Mouse (Mus musculus) cerebellum, adult 11-12 months (tissue): ENCODE measurements around the gene Spem1.

Experiments
- DNase-seq: peaks from one replicate; pipeline ENCODE4 v3.0.0; 2022

The Spem1 gene

GRCm38 (mm10) chr11:69799394-69800137 lies 22.4 kb downstream of the Spem1 start:
- no peak for DNase-seq

- DNase-seq, result no peak
Measured at GRCm38 (mm10) chr11:69797924-69798323, 24.1 kb downstream of the Spem1 start.

DNA sequence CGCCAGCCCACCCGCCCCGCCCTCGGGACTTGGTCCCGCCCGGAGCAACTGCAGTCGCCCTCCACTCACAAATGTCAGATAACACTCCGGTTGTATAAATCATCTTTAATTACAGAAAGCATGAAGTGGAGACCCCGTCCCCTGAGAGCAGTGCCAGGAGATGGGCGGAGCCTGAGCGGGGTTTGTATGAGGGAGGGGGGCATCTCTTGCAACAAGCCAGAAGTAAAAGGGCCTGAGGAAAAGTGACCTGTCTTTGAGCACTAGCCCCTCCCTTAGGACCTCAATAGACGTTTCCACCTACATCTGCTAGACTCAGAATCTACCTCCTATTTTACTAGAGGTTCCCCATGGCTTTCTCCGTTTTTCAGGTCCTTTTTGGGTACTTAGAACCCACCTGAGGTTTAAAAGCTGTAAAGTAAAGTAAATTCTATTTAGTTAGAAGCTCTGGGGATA lies 26.0 kb downstream of the Spem1 start:
- DNase-seq, result peak; percentile 47

GRCm38 (mm10) chr11:69795168-69795982 lies 26.6 kb downstream of the Spem1 start, which contains the start of gene Chrnb1:
Gene Chrnb1, minus strand, starts transcription at chr11:69795943.
- peak; percentile 93 for DNase-seq

- no peak for DNase-seq
Measured at GRCm38 (mm10) chr11:69793429-69793828, 28.6 kb downstream of the Spem1 start.

DNA sequence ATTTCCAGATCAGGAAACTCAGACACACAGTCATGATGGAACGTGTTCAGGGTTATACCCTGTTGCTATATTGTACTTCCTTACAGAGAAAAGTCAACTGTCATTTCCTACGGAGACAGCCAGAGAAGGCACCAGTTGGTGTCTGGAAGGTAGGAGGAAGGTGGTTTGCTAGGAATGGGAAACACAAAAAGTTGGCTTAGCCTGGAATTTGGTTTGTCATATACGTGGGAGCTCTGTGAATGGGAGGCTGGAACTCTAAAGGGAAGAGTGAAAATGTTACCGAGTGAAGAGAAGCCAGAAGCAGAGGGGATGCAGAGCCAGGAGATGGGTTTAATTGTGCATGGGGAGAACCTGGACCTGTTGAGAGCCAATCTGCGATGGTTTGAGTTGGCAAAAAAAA lies 30.6 kb downstream of the Spem1 start:
- DNase-seq, result no peak

DNA sequence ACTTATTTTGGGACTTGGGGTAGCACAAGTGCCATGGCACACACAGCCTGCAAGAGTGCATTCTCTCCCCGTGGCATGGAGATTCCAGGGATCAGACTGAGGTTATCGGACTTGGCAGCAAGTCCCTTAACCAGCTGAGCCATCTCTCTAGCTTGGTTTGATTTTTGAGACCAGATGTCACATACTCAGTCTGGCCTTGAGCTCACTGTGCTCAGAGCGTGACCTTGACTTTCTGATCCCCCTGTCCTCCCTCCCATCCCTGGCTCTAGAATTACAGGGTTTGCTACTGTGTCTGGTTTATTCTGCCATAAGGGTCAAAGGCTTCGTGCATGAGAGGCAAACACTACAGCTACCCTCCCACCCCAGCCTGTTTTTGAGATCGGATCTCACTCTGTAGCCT lies 32.5 kb downstream of the Spem1 start:
- DNase-seq, result no peak

DNA sequence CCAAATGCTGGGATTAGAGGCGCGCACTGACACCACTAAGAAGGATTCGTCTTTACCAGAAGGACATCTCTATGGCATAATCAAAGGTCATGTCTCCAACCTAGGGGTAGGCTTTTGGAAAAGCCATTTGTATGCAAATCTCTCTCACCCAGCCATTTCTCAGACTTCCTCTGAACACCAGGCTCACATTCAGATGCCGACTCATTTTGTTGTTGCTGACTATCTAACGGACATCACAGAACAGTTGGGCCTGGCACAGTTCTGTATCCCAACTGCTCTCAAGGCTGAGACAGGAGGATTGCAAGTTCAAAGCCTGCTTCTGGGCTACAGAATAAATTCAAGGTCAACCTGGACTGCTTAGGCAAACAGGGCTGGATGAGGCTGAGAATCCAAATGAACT lies 34.7 kb downstream of the Spem1 start:
- DNase-seq, result no peak

DNA sequence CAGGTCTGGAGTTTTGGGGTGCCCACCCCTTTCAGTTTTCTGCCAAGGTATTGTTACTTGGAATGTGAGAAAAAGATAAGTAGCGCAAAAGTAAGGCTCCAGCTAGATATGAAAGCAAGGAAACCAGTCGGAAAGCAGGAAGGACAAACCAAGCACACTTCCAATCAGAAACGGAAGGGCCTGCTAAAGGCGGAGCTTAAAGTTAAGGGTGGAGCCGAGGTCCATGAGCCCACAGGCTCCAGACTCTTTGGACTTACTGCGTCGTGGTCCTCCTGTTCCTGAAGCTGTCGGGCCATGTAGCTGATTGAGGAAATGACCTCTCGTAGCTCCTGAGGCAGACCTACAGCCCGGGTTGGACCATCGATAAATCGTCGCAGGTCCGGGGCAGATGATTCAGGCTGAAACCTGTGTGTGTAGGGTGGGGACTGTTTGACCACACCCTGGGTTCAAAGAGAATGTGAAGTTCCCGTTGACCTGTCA lies 37.1 kb downstream of the Spem1 start:
- DNase-seq, result no peak

DNA sequence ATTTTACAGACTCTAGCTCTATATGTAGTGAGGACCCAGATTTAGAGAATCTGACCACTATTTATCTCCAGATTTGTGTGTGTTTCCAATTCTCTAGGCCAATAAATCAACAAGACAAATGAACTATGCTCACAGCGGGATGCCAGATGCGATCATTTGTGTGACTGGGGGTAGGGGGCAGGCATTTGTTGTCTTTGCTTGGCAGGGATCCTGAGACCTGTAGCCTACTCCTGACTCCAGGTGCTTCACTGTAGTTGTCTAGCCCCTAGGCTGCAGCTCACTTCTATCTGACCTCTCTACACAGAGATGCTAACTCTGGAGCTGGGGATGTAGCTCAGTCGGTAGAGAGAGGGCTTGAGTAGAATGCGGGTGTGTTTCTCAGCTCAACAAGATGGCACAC lies 40.2 kb downstream of the Spem1 start:
- no peak for DNase-seq

DNA sequence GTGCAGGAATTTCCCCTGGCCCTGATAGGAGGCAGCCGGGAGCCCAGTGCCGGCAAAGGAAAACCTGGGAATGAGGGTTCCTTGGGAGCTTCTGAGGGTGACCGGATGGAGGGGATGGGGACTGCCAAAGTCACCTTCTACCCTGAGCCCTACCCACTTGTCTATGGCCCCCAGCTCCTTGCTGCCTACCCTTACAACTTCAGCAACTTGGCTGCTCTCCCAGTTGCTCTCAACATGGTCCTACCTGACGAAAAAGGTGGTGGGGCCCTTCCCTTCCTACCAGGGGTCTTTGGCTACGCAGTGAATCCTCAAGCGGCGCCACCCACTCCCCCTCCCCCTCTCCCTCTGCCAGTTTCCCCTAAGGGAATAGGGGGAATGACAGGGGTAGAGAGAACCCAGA lies 43.0 kb downstream of the Spem1 start:
- no peak for DNase-seq

DNA sequence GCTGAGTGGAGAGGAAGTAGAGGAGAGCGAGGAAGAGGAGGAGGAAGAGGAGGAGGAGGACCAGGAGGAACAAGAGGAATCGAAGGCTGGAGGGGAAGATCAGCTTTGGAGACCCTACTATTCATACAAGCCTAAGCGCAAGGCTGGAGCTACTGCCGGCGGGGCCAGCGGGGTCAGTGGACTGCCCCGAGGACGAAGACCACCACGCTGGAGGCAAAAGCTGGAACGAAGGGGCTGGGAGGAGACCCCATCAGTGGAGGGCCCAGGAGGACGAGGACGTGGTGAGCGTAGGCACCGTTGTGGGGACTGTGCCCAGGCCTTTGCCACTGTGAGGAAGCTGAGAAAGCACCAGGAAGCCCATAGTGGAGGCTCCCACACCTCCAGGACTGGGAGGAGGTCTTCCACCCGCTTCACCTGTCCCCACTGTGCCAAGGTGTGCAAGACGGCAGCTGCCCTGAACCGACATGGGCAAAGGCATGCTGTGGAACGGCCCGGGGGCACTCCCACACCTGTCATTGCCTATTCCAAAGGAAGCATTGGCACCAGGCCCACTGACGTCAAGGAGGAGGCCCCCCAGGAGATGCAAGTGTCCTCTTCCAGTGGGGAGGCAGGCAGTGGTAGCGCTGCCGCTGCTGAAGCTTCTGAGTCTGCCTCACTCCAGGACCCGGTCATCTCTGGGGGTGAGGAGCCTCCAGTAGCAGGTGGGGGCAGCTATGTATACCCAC lies 43.6 kb downstream of the Spem1 start:
- DNase-seq, result peak; percentile 66

GRCm38 (mm10) chr11:69777504-69778257 lies 44.3 kb downstream of the Spem1 start:
- DNase-seq, result no peak

- no peak for DNase-seq
Measured at GRCm38 (mm10) chr11:69776488-69776887, 45.5 kb downstream of the Spem1 start.

DNA sequence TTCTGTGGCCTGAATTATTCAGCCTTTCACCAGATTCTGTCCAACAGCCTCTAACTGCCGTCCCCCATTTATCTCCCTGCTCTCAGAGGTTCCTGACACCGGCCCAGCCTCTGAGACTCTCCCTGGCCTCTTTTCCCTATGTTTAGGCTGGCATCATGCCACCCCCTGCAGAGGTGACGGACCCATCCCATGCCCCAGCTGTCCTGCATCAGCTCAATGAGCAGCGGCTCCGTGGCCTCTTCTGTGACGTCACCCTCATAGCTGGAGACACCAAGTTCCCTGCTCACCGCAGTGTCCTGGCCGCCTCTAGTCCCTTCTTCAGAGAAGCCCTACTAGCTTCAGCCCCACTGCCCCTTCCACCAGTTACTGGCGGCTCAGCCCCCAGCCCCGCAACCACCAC lies 46.3 kb downstream of the Spem1 start:
- DNase-seq, result peak; percentile 49

DNA sequence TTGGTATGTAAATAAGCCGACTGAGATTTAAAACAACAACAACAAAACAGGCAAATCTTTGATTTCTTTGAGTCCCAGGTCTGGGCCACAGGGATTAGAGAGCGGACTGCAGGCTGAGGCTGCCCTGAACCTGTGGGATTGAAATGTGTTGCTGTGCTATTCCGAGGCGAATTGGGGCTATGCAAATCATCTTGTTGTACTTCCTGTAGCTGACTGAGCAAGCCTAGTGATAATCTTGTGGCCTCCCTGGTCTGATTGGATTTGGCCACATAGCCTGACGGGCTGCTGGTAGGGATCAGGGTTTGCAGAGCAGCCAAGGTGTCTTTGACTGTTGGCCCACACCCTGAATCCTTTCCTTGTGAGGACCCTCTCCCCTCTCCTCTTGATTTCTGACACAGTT lies 47.0 kb downstream of the Spem1 start:
- no peak for DNase-seq
